Mouse (Mus musculus) ZHBTc4 (cell line): ENCODE results near the gene Dync1li1.
A peak's percentile ranks its signal among the peaks of the same experiment; 100 is the strongest.
"Not testable (repeated sequence)": the region's sequence is repeated elsewhere in the genome, so short reads cannot be mapped to it uniquely, and the experiment has no call there.

Experiments
- DNase-seq: peaks from one replicate; pipeline ENCODE4 v3.0.0-alpha.2; 2011; ENCODE audit warnings: low read depth, low spot score

Dync1li1 gene

GRCm38 (mm10) chr9:114673626-114674025, 15.0 kb upstream of the Dync1li1 start:
- DNase-seq = no peak

- DNase-seq = no peak
Measured at GRCm38 (mm10) chr9:114678576-114678975, 10.0 kb upstream of the Dync1li1 start.

DNA sequence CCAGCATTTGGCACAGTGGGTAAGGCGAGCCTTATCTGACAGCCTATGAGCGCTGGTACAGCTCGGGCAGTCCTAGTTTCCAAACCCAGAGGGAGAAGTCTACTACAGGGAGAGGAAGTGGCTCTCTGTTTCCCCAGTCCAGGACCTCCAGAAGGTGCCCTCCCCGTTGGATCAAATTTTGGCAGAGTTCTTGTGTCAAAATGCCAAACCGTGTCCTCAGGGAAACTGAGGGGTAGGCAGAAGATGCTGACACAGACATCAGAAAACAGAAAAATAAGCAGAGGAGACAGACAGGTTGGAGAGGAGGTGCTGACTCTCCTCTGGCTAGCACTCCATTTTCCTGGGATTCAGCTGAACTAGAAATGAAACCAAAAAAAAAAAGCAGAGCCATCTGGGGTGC, 8.6 kb upstream of the Dync1li1 start:
- DNase-seq = no peak

GRCm38 (mm10) chr9:114680531-114680930, 8.1 kb upstream of the Dync1li1 start:
- no peak for DNase-seq

GRCm38 (mm10) chr9:114682193-114682592, 6.4 kb upstream of the Dync1li1 start:
- DNase-seq = no peak

DNA sequence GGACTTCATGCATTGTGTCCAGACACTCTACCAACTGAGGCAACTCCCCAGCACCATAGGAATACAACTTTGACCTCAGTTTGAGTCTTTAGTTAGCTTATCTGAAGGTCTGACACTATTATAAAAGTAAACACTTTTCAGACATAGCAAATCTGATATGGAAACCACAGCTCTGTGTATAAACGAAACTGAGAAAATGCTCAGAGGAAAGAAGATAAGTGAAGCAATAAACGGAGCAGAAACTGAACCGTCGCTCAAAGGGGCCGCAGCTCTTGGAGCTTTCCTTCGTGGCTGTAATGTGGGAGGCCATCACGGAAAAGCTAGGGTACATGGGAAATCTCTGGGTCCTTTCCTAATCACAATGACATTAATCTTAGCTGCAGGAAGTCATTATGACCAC, 2.3 kb upstream of the Dync1li1 start:
- DNase-seq = no peak

DNA sequence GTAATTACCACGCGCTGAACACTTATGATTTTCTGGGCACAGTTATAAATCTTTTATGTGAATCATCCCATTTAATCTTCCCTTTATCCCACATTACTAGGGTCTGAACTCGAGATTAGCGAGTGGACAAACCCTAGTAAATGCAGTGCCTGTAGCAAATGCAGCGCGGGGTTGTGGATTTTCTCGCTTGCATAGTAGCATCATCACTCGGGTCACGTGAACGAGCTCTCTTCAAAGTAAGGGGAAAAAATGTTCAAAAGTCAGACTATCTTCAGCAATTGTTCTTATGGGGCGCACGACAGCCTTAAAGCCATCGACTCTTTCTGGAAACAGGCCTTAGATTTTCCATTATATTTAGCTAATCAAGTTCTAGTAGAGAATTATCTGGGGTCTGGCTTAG, 951 bp upstream of the Dync1li1 start:
- DNase-seq = no peak

GRCm38 (mm10) chr9:114688953-114689407, 390 bp downstream of the Dync1li1 start:
- DNase-seq = peak; percentile 59

GRCm38 (mm10) chr9:114690119-114690601, 1.6 kb downstream of the Dync1li1 start:
- DNase-seq = peak; percentile 87

DNA sequence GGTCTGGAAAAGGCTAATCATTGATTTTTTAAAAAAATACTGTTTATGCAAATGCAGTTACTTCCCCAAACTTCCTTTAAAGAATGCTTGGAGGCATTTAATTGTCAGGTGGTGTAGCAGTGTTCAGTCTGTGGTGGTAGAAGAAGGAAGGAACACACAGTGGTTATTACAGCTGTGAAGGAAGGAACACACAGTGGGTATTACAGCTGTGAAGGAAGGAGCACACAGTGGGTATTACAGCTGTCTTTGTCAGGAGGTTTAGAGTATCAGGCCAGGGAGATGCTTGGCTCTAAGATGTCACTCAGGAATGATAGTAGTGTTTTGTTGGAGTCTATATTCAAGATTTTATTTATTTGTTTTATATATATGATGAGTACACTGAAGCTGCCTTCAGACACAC, 2.5 kb downstream of the Dync1li1 start:
- no peak for DNase-seq

DNA sequence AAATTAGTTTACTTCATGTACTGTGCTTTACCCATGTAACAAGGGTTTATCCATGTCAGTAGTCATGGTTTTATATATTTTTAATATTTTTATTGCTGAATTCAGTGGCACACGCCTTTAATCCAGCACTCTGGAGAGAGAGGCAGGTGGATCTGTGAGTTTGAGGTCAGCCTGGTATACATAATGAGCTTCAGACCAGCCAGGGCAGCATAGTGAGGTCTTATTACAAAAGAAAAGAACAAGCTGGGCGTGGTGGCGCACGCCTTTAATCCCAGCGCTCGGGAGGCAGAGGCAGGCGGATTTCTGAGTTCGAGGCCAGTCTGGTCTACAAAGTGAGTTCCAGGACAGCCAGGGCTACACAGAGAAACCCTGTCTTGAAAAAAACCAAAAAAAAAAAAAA, 7.1 kb downstream of the Dync1li1 start:
- peak; percentile 56 for DNase-seq

GRCm38 (mm10) chr9:114697072-114697471, 8.5 kb downstream of the Dync1li1 start:
- DNase-seq = no peak

DNA sequence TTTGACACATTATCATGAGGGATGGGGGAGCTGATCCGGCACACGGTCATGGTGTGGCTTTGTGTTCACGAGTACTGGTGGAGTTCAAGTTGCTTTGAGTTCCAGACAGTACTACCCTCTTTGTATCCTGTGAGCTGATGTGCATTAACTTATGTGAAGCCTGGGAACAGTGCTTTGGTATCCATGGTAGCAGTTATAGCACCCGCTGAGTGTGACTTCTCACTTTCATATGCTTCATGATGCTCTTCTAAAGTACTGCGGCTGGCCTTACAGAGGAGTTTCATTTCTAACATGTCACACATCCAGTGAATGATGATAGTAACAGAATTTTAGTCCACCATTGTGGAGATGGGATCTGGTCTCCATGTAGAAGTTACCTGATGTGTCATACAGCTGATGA, 9.3 kb downstream of the Dync1li1 start:
- no peak for DNase-seq

GRCm38 (mm10) chr9:114699262-114699661, 10.7 kb downstream of the Dync1li1 start:
- DNase-seq = no peak

DNA sequence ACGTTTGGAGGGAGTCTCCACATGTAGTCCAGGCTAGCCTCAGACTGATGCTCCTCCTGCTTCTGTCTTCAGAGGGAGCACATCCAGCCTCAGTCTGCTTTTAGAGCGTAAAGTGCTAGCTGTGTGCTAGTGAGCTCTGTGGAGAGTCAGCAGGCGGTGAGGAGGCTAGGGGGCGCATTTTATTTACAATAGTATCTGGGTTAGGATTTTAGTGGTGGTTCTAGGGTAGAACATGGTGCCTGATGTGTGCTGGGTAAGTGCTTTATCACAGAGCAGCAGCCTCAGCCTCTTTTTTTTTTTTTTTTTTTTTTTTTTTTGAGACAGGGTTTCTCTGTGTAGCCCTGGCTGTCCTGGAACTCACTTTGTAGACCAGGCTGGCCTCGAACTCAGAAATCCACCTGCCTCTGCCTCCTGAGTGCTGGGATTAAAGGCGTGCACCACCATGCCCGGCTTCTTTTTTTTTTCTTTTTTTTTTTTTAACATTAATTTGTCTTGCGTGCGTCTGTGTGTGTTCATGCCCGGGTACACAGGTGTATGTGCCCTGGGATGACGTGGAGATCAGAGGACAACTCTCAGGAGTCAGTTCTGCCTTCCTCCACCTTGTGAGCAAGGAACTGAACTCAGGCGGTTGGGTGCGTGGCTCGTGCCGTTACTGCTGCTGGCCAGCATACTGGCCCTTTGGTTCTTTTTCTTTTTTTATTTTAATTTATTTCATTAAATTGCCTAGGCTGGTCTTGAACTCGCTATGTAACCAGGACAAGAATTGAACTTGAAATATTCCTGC, 11.5 kb downstream of the Dync1li1 start:
- peak; percentile 44 for DNase-seq

- no peak for DNase-seq
Measured at GRCm38 (mm10) chr9:114701031-114701430, 12.4 kb downstream of the Dync1li1 start.

DNA sequence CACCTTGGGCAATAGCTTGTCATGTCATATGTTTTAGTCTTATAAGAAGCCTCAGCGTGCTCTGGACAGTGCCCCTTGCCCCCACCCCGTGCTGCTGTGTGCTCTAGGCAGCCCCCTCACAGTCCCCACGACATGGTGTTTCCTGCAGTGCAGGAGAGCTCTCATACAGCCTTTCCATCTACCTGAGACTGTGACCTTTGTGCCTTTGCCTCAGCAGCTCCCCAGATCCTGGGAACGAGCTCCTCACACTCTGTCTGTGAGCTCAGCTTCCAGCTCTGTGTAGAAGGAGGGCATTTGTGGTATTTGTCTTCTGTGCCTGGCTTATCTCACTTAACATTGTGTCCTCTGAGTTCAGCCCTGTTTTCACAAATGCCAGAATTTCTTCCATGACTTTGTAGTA, 13.3 kb downstream of the Dync1li1 start:
- no peak for DNase-seq

DNA sequence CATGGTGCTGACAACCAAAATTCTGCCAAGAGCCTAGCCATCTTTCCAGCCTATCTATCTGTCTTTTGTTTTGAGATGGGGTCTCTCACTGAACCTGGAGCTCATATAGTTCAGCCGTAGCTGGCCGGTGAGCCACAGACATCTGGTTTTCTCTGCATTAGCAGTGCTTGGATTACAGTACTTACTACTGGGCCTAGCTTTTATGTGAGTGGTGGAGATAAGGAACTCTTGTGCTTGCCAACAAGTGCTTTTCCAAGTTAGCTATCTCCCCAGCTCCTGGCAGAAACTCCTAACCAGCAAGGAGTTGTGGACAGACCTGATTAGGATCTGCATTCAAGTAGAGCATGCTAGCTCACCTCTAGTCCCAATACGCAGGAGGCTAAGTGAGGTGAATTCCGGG, 19.2 kb downstream of the Dync1li1 start:
- DNase-seq = no peak

DNA sequence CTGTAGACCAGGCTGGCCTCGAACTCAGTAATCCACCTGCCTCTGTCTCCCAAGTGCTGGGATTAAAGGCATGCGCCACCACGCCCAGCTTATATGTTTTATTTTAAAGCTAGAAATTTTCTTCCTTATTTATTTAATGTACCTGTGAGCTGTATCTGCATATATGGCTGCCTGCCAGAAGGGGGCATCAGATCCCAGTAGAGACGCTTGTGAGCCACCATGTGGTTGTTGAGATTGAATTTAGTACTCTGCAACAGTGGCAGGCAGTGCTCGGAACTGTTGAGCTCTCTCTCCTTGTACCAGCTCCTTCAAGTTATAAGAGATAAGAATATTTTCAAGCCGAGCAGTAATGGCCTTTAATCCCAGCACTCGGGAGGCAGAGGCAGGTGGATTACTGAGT, 21.8 kb downstream of the Dync1li1 start:
- DNase-seq = peak; percentile 82

GRCm38 (mm10) chr9:114713481-114713880, 24.9 kb downstream of the Dync1li1 start:
- DNase-seq = no peak

DNA sequence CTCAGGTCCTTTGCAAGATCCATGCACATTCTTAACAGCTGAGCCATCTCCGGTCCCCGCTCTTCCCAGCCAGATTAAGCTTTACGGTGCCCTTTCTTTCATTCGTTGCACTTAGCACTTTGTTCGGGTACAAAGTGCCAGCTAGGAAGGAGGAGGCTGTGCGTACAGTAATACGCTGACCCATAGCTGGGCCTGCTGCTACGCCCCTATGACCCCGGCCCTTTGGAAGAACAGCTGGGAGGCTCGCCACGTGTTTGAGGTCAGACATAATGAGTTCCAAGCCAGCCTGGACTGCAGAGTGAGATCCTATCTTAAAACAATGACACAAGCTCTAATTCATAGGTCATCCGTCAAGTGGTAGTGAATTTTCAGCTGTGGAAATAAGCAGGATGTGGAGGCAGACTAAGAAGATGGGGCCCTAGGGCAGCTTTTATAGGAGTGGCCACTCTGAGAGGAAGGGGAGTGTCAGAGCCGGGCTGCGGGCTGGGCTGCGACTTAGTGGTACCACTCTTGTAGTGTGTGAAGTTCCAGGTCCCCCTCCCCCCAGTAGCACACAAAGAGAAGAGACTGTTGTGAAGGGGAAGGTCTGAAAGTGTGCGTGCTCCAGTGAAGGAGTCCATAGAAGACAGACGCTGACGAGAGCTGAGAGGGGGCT, 28.2 kb downstream of the Dync1li1 start:
- DNase-seq = no peak

DNA sequence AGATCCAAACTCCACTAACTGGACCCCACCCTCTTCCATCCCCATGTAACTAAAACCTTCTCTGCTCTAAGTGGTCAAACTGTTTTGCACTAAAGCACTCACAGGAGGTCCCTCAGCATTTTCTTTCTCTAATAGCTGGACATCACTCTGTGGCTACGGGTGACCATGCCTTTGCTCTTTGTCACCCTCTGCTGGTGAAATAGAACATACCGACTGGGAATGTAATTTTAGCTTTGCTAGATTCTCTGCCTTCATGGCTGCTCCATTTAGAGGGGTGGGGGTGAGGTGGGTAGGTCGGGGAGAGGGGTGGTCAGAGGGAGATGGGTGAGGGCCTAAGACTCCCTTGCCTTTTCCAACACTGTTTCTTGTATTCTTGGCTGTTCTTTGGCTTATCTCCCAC, 38.7 kb downstream of the Dync1li1 start:
- peak; percentile 64 for DNase-seq

- not testable (repeated sequence) for DNase-seq
Measured at GRCm38 (mm10) chr9:114728432-114728831, 39.8 kb downstream of the Dync1li1 start.
